Mouse (Mus musculus) heart, embryonic 15.5 days (tissue): ENCODE measurements around the gene Mphosph10. TPM values are rescaled to one million over a fixed set of nuclear protein-coding genes. Genes with fewer than 3 reads are reported as not detected.

Source experiments
- ATAC-seq: fragments of 200-750 bp; cut with Nextera tagmentation; replicated peaks from 2 replicates; pipeline ENCODE4 v1.8.0; 2017; ENCODE audit warnings: low read depth, moderate TSS enrichment; ENCODE audit not compliant: insufficient number of reproducible peaks, insufficient read depth, low FRiP score
- H3K27ac ChIP-seq: fragments of 300-500 bp; sonication (generic); 2 replicates; pipeline ENCODE4 v1.5.1; 2015; ENCODE audit warnings: mild to moderate bottlenecking, inconsistent platforms
- H3K27me3 ChIP-seq: fragments of 300-500 bp; sonication (generic); 2 replicates; pipeline ENCODE4 v1.6.1; 2015; ENCODE audit warnings: inconsistent platforms
- H3K36me3 ChIP-seq: fragments of 300-500 bp; sonication (generic); 2 replicates; pipeline ENCODE4 v1.6.1; 2015; ENCODE audit warnings: mild to moderate bottlenecking, inconsistent platforms
- H3K4me1 ChIP-seq: fragments of 300-500 bp; sonication (generic); replicated peaks from 2 replicates; pipeline ENCODE4 v1.6.1; 2015; ENCODE audit warnings: inconsistent platforms
- H3K4me2 ChIP-seq: fragments of 300-500 bp; sonication (generic); 2 replicates; pipeline ENCODE4 v1.6.1; 2015; ENCODE audit warnings: inconsistent platforms, mild to moderate bottlenecking, moderate library complexity
- H3K4me3 ChIP-seq: fragments of 300-500 bp; sonication (generic); 2 replicates; pipeline ENCODE4 v1.5.1; 2015; ENCODE audit warnings: mild to moderate bottlenecking, inconsistent platforms
- H3K9ac ChIP-seq: fragments of 300-500 bp; sonication (generic); 2 replicates; pipeline ENCODE4 v1.6.1; 2015; ENCODE audit warnings: mild to moderate bottlenecking, inconsistent platforms
- H3K9me3 ChIP-seq: fragments of 300-500 bp; sonication (generic); replicated peaks from 2 replicates; pipeline ENCODE4 v1.6.1; 2016; ENCODE audit warnings: inconsistent platforms
- WGBS: fragments of 180-500 bp; shearing (Covaris S2); methylation state at CpG from one replicate; pipeline ENCODE4 v1.1.7; 2015; ENCODE audit warnings: mixed read lengths; 5-methylcytosine and 5-hydroxymethylcytosine counted together
- polyA plus RNA-seq: library from polyadenylated mRNA; unstranded; fragments of >200 nt; fragmentation: Nextera tagmentation; extraction: Ambion mirVana; gene quantifications from 2 replicates; pipeline ENCODE4 v1.2.1, GENCODE M21; 2015

The Mphosph10 gene
- polyA plus RNA-seq, 1 experiment from 2014 or later = 21.9 TPM

DNA sequence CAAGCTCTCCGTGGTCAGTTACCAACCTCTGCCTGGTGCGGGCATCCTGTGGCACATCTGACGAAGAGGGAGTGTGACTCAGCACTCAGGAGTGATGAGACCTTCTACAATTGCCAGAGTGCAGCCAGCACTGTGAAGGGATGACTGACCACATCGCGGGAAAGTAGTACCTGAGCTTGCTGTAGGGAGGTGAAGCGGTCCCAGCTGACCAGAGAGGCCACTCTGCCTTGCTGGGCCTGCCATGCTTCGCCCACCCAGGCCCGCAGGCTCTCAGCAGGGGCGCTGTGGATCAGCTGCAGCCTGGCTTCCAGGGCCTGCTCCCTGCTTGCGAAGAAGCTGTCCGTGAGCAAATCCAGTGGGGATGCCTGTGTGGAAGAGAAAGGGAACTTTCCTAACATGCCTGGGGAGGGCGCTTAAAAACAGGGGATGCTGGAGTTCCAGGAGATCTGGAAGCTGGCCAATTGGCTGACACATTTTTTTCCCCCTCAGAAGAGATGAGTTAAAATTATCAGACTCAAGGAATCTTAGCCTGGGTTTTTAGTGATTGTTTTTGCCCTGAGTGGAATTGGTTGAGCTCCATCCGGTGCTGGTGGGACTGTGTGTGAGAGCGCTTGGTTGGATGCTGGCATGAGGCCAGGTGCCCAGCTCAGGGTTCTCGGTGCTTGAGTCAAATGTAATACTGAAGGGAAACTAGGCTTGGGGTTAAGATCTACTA is 42.8 kb downstream of the Mphosph10 start:
- H3K36me3 ChIP-seq = peaks cover 28% of the 10 kb centered on the region
- H3K9me3 ChIP-seq = no peaks in the 10 kb centered on the region
- H3K9ac ChIP-seq = no peak overlapping the region
- H3K27me3 ChIP-seq = no peaks in the 10 kb centered on the region
- H3K4me2 ChIP-seq = no peak overlapping the region
- WGBS = 77% methylated on average over 15 of the region's 15 CpGs
- H3K4me3 ChIP-seq = no peak overlapping the region
- no peak overlapping the region for H3K27ac ChIP-seq
- no peaks in the 10 kb centered on the region for H3K4me1 ChIP-seq
- ATAC-seq = no peak

DNA sequence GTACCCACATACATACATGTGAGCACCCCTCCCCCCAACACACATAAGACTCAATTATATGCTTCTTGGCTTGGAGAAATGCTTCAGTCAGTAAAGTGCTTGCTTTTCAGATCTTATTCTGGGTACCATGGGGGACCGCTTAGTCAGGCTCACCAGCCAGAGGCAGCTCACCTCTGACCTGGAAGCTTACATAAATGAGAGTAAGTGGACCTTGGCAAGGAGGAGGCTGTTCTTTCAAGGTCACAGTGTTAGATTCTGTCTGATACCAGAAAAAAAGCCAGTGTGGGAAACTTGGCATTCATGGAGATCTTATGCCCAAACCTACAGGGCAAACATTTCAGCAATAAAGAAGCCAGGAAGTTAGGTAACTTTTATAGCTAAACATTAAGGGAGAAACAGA is 44.3 kb downstream of the Mphosph10 start:
- Histone ChIP-seq H3K4me1 (no peaks in the 10 kb centered on the region), H3K9me3 (no peaks in the 10 kb centered on the region), H3K36me3 (peaks cover 19% of the 10 kb centered on the region), H3K4me3 (no peak overlapping the region), H3K27me3 (no peaks in the 10 kb centered on the region), H3K9ac (no peak overlapping the region), H3K27ac (no peak overlapping the region), H3K4me2 (no peak overlapping the region)
- ATAC-seq = no peak
- WGBS = 94% methylated on average over 1 of the region's 1 CpGs

DNA sequence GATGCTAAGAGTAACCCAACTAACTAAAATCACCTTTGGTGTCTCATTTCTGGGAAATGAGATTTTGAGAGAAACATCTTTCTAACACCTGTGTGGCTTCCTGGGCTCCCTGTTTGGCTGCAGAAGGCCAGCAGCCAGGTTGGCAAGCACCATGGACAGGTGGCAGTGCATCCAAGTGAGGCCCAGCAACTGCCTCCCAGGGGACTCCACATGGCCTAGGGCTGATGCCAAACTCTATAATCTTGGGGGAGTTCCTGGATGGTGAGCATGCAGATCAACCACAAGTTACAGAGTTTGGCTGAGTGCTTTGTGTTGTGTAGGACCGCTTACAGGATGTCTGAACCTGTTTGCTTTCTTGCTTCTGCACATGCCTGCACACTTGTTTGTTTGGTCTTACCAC is 59.4 kb downstream of the Mphosph10 start:
- WGBS = 90% methylated on average over 1 of the region's 1 CpGs
- no peak for ATAC-seq
- H3K9ac ChIP-seq = no peak overlapping the region
- H3K4me1 ChIP-seq = no peaks in the 10 kb centered on the region
- H3K27ac ChIP-seq = no peak overlapping the region
- H3K4me2 ChIP-seq = no peak overlapping the region
- no peaks in the 10 kb centered on the region for H3K9me3 ChIP-seq
- H3K4me3 ChIP-seq = no peak overlapping the region
- peaks cover 20% of the 10 kb centered on the region for H3K36me3 ChIP-seq
- no peaks in the 10 kb centered on the region for H3K27me3 ChIP-seq

DNA sequence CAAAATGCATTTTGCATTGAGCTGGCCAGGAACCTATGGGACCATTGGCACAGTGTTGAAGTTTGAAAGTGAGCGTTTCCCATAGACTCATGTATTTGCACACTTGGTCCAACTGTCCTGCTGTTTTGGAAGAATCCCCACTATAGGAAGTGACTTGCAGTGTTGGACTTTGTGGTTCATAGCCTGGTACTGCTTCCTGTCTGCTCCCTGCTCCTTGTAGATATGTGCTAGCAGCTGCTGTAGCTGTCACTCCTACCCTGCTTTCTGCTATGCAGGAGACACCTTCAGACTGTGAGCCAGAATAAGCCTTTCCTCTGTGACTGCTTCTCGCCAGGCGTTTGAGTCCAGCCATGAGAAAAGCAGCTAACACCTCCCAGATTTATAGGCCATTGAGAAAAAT is 60.8 kb downstream of the Mphosph10 start:
- Histone ChIP-seq H3K4me1 (no peaks in the 10 kb centered on the region), H3K4me3 (no peak overlapping the region), H3K36me3 (peaks cover 11% of the 10 kb centered on the region), H3K9me3 (no peaks in the 10 kb centered on the region), H3K27me3 (no peaks in the 10 kb centered on the region), H3K27ac (no peak overlapping the region), H3K4me2 (no peak overlapping the region), H3K9ac (no peak overlapping the region)
- ATAC-seq = no peak
- 86% methylated on average over 3 of the region's 3 CpGs for WGBS

GRCm38 (mm10) chr7:64327486-64327885 is 64.6 kb downstream of the Mphosph10 start:
- H3K27ac ChIP-seq = no peak overlapping the region
- H3K4me1 ChIP-seq = no peaks in the 10 kb centered on the region
- no peak overlapping the region for H3K9ac ChIP-seq
- 88% methylated on average over 4 of the region's 4 CpGs for WGBS
- H3K27me3 ChIP-seq = no peaks in the 10 kb centered on the region
- H3K9me3 ChIP-seq = no peaks in the 10 kb centered on the region
- H3K36me3 ChIP-seq = peaks cover 6% of the 10 kb centered on the region
- no peak overlapping the region for H3K4me3 ChIP-seq
- no peak overlapping the region for H3K4me2 ChIP-seq
- ATAC-seq = no peak

DNA sequence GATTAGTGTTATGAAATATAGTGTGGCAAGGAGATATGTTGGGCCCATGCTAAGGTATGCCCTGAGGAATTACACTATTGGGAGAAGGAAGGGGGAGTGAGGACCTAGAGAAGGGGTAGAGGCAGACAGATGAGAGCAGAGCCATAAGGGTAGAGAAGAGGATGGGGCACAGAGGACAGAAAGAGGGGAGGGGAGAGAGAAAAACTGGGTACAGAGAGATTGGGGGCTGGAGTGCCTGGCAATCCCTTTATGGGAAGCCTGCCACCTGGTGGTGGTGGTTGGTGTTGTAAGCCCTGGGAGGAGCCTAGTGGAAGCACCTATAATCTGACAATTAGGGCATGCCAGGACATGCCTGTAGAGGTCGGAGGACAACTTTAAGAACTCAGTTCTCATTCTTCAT is 65.2 kb downstream of the Mphosph10 start:
- WGBS = 9% methylated on average over 1 of the region's 1 CpGs
- Histone ChIP-seq H3K9ac (no peak overlapping the region), H3K4me2 (no peak overlapping the region), H3K27me3 (no peaks in the 10 kb centered on the region), H3K27ac (no peak overlapping the region), H3K9me3 (no peaks in the 10 kb centered on the region), H3K4me1 (no peaks in the 10 kb centered on the region), H3K36me3 (peaks cover 8% of the 10 kb centered on the region), H3K4me3 (no peak overlapping the region)
- ATAC-seq = 0 out of 2 replicates have a peak, but pooled peaks have one; percentile 18

Other genes starting within 250 kb of the Mphosph10 start
- gene Trpm1, start 238.4 kb downstream of the Mphosph10 start, polyA plus RNA-seq = 0.11 and 0.13 TPM in 2 replicates
- gene Mtmr10, start 104.6 kb downstream of the Mphosph10 start, polyA plus RNA-seq = 5.0 and 6.9 TPM in 2 replicates
- 4.4 and 4.8 TPM in 2 replicates for gene Fan1, start 18.2 kb downstream of the Mphosph10 start, polyA plus RNA-seq
- gene Mcee, start 339 bp upstream of the Mphosph10 start, polyA plus RNA-seq = 111 and 152 TPM in 2 replicates
- 1.4 and 3.4 TPM in 2 replicates for gene Apba2, start 109.4 kb upstream of the Mphosph10 start, polyA plus RNA-seq